Mouse (Mus musculus): ENCODE results near the gene D17Wsu92e. TPM values are rescaled to one million over a fixed set of nuclear protein-coding genes. Genes with fewer than 3 reads are reported as not detected.
A peak's percentile ranks its signal among the peaks of the same experiment; 100 is the strongest.

Gene D17Wsu92e
- total RNA-seq, 2 experiments from 2014 or later: 199 TPM

- DNase-seq (ENCODE audit: low spot score in 2 of 2): no peak
These were observed 1.2 kb upstream of the D17Wsu92e start for GRCm38 (mm10) chr17:27821407-27822338.

- peak in 1 of 2 experiments; percentile 30 for DNase-seq (ENCODE audit: low spot score in 2 of 2)
These were observed 379 bp downstream of the D17Wsu92e start for GRCm38 (mm10) chr17:27819971-27820567.

GRCm38 (mm10) chr17:27819521-27819970 is 902 bp downstream of the D17Wsu92e start:
- peak in 1 of 2 experiments; percentile 31 for DNase-seq (ENCODE audit: low spot score in 2 of 2)

GRCm38 (mm10) chr17:27819011-27819410 is 1.4 kb downstream of the D17Wsu92e start:
- DNase-seq (ENCODE audit: low spot score in 2 of 2): no peak

- no peak for DNase-seq (ENCODE audit: low spot score in 2 of 2)
These were observed 5.8 kb downstream of the D17Wsu92e start for GRCm38 (mm10) chr17:27814606-27815005.

- DNase-seq (ENCODE audit: low spot score in 2 of 2): no peak
These were observed 8.5 kb downstream of the D17Wsu92e start for GRCm38 (mm10) chr17:27811980-27812379.

GRCm38 (mm10) chr17:27810569-27811331 is 9.7 kb downstream of the D17Wsu92e start:
- no peak for DNase-seq (ENCODE audit: low spot score in 2 of 2)

GRCm38 (mm10) chr17:27807542-27808078 is 12.8 kb downstream of the D17Wsu92e start:
- DNase-seq (ENCODE audit: low spot score in 2 of 2): no peak

GRCm38 (mm10) chr17:27804803-27805770 is 15.4 kb downstream of the D17Wsu92e start:
- no peak for DNase-seq (ENCODE audit: low spot score in 2 of 2)

GRCm38 (mm10) chr17:27804156-27804690 is 16.2 kb downstream of the D17Wsu92e start:
- DNase-seq (ENCODE audit: low spot score in 2 of 2): no peak

GRCm38 (mm10) chr17:27803752-27804151 is 16.7 kb downstream of the D17Wsu92e start:
- DNase-seq (ENCODE audit: low spot score in 2 of 2): no peak

GRCm38 (mm10) chr17:27800710-27801648 is 19.5 kb downstream of the D17Wsu92e start:
- DNase-seq (ENCODE audit: low spot score in 2 of 2): no peak

- no peak for DNase-seq (ENCODE audit: low spot score in 2 of 2)
These were observed 20.5 kb downstream of the D17Wsu92e start for GRCm38 (mm10) chr17:27799771-27800584.

- peak in 1 of 2 experiments; percentile 59 for DNase-seq (ENCODE audit: low spot score in 2 of 2)
These were observed 23.0 kb downstream of the D17Wsu92e start for GRCm38 (mm10) chr17:27797341-27797872.

- peak in 1 of 2 experiments; percentile 40 for DNase-seq (ENCODE audit: low spot score in 2 of 2)
These were observed 23.7 kb downstream of the D17Wsu92e start for GRCm38 (mm10) chr17:27796780-27797179.

- DNase-seq (ENCODE audit: low spot score in 2 of 2): no peak
These were observed 27.3 kb downstream of the D17Wsu92e start for GRCm38 (mm10) chr17:27793144-27793543.

- no peak for DNase-seq (ENCODE audit: low spot score in 2 of 2)
These were observed 27.9 kb downstream of the D17Wsu92e start for GRCm38 (mm10) chr17:27792516-27792915.

Measured in layer of hippocampus, adult 18-20 months (tissue).